Mouse (Mus musculus) heart, postnatal 0 days (tissue): ENCODE data around the gene Tex45.

Experiments
- CTCF ChIP-seq: IDR thresholded peaks from 2 replicates; pipeline ENCODE4 v1.5.1; 2016; ENCODE audit warnings: antibody characterized with exemption, control low read depth, low read depth
- EP300 ChIP-seq: IDR thresholded peaks from 2 replicates; pipeline ENCODE4 v1.6.1; 2016; ENCODE audit warnings: antibody characterized with exemption, low read depth

DNA sequence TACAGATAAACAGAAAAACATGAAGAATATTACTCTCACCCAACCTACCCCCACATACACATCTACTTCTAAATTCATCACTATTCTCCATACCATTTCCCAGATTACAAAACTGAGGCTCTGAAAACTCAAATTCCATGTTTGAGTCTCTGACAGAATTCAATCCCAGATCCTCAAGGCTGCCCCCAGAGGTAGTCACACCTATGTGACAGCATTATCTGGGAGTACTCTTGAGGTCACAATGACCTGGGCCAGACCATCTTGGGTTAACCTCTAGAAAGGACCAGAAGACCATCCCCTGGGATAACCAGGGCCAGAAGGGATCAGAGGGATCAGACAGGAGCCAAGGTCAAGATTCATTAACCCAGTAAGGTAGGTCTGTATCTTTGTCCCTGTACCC, at the start of gene Tex45:
- TF ChIP-seq CTCF (no peak), EP300 (no peak)
